Mouse (Mus musculus): ENCODE data around the gene Ndnf.

Ndnf gene

GRCm38 (mm10) chr6:65758214-65758613, 86.8 kb downstream of the Ndnf start:
- DNase-seq (ENCODE audit: low read depth, low spot score), result no peak

GRCm38 (mm10) chr6:65759174-65759573, 87.8 kb downstream of the Ndnf start:
- DNase-seq (ENCODE audit: low read depth, low spot score), result no peak

DNA sequence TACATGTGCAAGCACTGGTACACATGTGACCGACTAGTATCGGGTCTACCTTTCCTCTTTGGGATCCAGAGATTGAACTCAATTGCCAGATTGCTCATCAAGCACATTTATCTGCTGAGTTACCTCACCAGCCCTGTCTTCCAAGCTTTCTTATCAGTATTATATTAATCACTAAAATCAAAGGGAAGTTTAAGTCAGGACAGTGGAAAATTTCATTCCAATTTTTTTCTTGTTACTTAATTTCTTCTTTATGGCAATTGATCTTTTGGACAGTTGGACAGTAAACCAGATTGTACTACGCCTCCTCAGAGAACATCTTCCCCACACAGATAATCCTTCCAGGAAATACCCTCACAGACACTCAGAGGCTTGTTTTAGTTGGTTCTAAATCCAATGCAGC, 88.7 kb downstream of the Ndnf start:
- no peak for DNase-seq (ENCODE audit: low read depth, low spot score)

Data from retina, postnatal 7 days (tissue).